Mouse (Mus musculus): Measurements from ENCODE around the gene Tigd2.
"Not testable (repeated sequence)": the region's sequence is repeated elsewhere in the genome, so short reads cannot be mapped to it uniquely, and the experiment has no call there.

The Tigd2 gene

DNA sequence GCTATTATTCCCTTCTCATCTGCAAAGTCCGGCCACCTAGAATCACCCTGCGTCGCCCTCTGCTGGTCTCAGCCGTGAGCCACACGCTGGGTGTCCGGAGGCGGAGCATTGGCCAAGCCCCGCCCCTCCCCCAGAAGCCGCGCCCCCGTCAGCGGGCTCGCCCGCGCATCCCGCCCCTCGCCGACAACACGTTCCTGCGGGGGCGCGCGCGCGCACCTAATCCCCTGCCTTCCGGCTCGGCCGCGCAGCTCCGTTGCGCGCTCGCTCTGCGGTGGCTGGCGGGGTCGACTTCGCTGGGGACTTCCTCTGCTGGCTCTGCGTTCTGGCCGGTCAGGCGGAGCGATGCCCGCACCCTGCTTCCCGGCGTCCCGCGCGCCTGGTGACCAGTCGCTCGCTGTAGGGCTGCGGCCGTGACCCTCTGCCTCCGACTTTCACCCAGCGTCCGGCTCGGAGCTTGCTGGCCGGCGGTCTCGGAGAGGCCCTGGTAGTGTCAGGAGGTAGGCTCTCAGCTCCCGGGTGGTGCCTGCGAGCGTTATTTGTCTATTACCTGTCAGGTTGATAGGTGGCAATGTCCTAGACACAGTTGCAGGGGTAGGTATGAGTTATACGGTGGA lies at the start of gene Tigd2:
Gene Tigd2 (plus strand): TSS at position 186 of the 614 bp plus-strand sequence.
- DNase-seq = peak; percentile 98 to 99

DNA sequence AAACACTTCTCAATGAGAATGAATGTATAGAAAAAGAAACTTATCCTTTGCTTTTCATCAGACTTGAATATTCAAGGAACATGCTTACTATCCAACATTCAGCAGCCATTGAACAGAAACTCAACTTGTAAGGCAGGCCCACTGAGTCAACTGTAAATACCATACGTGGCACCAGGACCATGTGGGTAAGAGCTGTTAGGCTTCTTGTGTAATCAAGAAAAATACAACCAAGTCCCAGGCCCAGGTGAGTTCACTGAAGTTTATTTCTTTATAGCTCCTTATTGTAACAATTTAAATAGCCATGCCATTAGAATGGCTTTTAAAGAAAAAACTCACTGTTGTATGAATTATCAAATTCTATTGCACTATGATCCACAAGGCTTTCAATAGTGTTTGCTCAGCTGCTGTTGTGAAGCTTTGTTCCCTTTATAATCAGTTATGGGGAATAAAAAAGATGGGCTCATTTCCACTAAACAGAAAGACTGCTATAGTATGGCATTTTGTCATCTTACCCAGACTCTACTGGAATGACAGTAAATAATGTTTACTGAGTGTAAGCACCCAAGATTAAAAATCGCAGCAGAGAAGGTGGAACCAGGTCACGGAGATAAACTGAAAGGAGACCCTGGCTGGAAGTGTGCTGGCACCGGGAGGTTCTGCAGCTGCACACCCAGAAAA lies 46.7 kb upstream of the Tigd2 start:
- DNase-seq = no peak

DNA sequence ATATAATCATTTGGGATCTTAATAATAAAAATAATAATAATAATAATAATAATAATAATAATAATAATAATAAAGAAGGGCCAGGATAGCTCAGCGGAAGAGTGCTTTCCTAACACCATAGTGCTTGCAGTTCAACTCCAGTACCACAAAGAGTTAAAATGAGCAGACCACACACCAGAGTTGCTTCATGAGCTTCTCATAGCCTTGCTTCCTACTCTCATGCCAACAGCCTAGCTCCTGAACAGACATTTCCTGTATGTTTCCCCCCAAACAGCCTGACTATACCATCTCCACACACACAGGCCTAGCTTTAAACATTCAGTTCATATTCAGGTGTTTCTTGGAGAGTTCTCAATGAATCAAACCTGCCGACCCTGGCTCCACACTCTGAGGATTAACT lies 45.8 kb upstream of the Tigd2 start:
- no peak for DNase-seq

DNA sequence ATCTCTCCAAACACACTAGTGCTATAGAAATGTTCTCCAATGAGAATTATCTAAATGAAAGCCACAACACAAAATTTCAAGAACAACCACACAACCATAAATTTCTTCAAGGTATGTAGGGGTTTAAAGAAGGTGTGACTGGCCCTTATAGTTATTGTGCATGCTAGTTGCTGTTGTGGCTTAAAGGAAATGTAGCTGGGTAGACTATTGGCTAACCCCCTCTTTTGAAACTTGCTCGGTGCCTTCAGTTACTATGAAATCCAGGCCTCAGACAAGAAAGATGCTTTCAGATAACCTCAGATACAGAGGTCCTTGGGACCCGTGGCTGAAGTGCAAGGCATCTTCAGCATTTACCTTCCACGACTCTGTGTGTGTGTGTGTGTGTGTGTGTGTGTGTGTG lies 45.3 kb upstream of the Tigd2 start:
- no peak for DNase-seq

DNA sequence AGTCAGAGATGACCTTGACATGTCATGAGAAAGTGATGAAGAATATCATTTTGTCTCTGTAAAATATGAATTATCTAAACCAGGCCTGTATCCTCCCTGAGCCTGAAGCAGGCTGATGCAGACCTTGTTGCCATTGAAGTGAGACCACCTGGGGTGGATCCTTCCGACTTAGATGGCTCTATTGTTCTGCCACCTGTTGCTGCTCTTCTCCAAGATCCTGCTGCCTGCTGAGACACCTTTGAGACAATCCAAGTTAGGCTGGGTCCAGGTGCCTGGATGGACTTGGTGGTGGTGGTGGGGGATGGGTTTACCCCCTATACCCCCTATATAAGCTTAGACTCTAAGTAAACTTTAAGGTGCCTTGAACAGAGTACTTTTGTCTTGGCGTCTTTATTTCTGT lies 39.7 kb upstream of the Tigd2 start:
- no peak for DNase-seq

DNA sequence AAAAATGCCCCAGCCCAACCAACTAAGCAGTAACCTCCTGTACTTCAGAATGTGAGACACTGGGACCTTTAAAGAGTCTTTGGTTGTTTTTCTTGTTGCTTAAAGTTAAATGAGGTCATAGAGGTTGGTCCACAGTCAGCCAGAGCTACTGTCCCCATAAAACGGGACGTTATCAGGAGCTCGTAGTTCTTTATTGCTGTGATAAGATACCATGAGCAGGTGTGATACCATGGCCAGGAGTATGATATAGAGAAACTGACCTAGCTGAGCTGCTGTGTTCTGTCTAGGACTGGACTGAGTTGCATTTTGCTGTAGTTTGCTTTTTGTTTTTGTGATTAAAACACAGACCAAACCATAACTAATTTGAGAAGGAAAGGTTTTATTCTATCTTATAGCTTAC lies 37.4 kb upstream of the Tigd2 start:
- no peak for DNase-seq

DNA sequence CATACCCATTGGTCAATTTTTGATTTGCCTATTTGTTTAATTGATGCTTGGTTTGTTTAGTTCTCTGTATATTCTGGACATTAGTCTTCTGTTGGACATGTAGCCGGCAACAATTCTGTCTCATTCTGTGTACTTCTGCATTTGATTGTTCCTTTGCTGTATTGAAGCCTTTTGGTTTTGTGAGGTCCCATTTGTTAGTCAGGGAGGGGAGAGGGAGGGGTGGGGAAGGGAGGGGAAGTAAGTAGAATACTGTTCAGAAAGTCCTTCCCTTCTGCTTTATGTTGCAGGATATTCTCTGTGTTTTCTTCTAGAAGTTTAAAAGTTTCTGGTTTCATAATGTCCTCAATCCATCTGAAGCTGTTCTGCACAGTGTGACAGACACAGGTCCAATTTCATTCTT lies 34.7 kb upstream of the Tigd2 start:
- no peak for DNase-seq

DNA sequence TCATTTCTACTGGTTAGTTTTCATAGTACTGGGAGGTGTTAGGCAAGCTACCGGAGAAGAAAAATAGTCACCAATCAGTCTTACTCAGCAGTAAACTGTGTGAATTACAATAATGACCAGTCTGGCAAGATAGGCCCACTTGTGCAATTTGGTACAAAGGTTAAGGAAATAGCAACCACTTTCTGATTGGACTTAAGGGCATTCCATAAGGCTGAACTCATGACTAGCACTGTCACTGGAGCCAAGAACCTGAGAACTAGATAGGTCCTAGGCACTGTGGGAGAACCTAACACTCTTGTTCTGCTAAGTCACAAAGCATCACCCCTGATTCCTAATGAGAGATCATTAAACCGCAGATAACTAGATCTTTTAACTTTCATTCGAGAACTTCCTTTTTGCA lies 30.6 kb upstream of the Tigd2 start:
- DNase-seq = no peak

DNA sequence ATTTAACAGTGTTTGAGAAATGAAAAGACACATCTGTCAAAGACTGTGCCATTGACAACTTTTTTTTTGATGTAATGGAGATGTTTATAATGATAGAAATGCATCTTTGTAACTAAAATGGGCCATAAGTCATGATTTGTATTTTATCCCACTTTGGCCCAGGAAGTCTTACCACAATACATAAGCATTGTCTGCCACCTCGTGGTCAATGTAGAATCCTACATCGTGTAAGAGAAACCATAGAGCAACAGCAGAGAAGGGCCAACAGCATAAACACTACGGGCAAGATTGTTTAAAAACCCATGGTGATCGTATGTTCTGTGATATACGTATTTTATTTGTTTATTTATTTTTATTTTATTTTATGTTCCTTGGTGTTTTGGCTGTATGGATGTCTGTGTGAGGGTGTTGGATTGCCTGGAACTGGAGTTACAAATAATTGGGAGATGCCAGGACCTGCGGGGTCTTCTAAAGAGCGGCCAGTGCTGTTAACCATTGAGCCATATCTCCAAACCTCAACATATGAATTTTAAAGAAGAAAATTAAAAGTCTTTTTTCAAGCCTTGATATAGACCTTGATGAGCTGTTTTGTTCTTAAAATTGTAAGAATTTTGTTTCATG lies 28.2 kb upstream of the Tigd2 start:
- peak; percentile 77 to 78 for DNase-seq

DNA sequence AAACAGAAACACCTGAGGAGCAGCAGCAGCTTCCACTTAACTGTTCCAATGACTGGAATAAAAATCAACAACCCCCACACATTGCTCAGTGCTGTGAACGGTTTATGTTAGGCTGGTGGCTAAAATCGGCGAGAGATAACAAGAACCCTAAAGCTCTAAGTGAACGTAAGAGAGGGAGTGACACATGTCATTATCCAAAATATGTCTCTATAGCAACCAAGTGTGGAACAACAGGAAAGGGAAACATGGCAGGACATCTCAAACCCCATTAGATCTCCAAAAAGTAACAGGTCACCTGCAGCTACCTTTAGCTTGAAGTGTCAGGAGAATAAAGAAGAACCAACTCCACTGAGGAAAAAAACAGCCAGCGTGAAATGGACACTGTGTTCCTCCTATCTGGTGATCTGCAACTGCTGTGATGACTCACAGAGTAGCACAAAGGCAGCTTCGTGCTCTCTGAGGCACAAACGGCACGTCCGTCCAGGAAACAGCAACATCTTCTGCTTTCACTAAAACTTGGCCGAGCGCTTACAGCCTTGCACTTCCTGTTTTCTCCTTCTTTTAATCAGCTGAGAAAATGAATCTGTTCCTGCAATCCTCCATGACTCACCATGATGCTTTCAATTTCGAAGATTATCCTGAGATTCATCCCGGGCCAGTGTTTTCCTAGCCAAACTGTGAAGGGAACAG lies 23.5 kb upstream of the Tigd2 start:
- DNase-seq = no peak

DNA sequence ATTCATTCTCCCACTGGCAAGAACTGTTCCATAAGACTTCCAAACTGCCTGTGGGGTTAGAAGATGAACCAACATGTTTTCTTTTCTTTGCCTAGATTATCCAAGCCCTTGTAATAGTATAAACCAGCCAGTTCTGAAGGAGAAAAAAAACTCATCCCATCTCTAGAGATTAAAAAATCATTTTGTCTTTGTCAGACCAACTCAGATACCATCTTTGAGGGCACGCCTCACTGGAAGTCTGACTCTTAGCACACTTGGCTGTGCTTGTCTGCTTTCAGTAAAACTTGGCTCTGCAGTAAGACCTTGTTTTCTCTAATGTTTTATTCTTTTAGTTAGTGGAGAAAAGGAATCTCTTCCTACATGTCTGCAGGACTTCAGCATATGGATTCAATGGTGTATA lies 18.7 kb upstream of the Tigd2 start:
- no peak for DNase-seq

DNA sequence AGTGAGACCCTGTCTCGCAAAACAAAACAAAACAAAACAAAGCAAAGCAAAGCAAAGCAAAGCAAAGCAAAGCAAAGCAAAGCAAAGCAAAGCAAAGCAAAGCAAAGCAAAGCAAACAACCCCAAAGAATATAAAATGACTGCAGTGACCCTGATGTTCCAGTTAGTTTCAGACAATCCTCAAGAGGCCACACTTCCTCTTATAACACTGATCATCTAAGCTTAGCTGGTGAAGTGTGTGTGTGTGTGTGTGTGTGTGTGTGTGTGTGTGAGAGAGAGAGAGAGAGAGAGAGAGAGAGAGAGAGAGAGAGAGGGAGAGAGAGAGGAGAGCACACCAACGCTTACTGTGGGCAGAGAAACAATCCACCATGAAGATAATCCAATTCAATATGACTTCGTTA lies 14.2 kb upstream of the Tigd2 start:
- not testable (repeated sequence) for DNase-seq

DNA sequence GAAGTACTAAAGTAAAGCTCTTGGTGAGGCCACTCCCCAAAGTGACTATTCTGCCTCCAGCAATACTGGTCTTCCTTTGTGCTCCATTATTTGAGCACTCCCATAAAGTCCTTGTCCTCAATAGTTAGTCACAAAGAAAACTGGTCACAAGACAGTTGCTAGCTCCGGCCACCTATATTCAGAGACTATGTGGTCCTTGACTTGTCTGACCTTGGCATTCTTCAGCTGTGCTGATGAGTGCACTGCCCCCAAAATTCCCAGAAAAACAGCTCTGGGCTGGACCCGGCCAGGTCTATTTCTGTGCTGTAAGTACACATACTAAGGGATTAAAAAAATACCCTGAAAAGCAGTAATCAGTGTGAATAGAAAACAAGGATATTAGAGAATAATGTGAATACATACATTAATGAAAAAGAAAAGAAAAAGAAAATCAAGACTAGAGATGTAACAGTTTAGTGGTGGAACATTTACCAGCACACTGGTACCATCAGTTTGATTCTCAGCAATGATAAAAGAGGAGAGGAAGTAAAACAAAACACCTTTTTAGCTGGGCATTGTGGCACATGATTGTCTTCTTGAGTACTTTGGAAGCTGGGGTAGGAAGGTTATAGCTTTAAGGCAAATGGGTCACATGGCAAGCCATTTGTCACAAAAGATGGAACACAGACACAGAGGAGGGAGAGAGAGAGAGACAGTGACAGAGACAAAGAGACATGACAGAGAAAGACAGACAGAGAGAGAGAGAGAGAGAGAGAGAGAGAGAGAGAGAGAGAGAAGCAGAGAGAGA lies 12.6 kb upstream of the Tigd2 start:
- DNase-seq = no peak

DNA sequence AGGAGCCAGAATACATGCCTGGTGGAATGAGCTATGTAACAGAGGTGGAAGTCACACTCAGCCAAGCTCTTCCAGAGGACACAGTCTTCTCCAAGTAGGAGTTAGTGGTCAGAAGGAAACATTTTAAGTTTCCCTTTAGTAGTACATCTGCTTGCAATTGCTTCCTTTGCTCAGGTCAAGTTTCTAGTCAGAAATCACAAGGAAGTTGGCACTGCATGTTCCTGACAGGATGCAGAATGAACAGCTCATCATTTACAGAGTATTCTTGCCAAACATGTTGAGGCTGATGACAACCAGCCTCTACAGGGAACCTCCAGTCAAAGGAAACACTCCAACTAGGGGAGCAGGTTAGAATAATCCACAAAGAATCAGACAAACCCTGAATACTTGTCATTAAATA lies 11.9 kb upstream of the Tigd2 start:
- DNase-seq = no peak

DNA sequence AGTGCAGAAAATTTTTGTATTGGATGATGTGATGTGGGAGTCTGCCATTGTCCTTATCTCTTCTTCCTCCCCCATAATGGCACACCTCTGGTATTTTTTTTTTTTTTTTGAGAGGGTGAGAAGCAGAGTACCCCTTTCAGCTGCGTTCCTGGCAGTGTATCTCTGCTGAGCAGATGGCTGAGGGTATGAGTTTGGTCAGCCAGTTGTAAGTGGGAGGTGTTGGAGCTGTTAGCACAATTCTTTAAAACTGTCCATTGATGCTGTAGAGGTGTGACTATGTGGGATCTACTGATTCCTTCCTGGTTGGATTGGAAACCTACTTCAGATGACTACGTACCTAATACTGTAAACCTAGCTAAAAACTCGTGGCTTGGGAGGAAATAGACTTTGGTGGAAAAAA lies 10.3 kb upstream of the Tigd2 start:
- DNase-seq = no peak

DNA sequence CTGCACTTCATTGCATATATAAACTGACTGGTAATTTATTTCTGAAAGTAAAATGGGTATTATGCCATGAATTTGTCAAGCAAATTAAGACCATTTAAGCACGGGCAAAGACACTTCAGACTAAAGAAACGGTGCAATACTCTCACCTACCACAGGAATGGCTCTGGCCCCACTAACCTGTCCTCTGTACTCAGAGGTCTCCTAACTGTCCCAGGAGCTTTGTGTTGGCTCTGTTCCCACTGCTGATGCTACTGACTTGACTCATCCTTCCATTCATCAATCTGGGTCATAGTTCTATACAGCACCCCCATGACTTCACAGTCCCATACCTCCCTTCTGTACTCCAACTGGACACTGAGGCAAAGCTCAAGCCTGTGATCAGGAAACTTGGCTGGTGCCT lies 9.6 kb upstream of the Tigd2 start:
- no peak for DNase-seq

DNA sequence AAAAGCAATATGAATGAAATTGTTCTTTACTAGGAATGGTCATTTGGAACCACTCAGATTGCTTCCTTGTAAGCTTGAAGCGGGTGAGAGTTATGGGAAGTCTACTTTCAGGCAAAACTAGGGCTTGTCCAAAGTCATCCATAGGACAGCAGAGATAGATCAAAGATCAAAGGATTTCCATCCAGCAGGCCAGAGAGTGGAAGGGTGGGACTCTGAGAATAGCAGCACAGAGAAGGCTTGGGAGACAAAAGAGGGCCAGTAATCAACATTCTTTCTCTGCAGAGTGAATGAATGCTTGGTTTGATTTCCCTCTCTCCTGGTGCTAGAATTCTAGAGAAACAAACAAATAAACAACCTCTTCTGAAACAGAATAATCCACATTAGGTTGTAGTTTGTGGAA lies 1.1 kb upstream of the Tigd2 start:
- DNase-seq = no peak

DNA sequence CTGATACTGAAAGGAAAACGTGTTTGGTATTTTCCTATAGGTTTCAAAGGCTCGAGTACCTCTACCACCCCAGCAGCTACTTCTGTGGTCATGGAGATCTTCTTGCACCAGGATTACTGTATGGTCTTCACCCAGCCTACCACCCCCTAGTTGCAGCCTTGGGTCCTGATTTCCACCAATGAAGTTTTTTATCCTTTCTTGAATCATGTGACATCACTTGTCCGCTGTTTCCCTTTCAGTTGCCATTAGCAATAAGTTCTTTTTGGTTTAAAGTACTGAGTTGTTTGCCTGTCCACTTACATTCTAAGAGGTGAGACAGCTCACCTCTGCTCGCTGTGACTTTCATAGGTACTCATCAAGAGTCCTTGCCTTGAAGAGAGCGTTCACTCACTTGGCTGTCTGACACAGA lies 633 bp downstream of the Tigd2 start:
- peak in 1 of 2 experiments; percentile 50 for DNase-seq

DNA sequence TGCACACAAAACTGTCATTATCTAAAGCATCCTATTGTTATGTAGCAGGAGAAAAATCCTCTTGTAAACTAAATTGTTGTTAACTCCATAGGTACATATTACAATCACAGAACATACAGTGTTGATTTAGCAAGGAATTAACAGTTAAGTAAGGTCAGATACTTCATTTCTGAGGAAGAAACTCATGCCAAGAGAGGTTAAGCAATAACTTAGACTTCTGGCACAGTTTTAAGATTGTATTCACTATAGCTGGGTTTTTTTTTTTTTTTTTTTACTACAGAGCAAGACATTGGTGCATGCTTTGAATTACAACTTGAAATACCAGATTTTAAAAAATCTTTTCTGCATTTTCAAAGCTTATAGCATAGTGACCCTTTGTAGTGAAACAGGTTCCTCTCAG lies 24.5 kb downstream of the Tigd2 start:
- no peak for DNase-seq

DNA sequence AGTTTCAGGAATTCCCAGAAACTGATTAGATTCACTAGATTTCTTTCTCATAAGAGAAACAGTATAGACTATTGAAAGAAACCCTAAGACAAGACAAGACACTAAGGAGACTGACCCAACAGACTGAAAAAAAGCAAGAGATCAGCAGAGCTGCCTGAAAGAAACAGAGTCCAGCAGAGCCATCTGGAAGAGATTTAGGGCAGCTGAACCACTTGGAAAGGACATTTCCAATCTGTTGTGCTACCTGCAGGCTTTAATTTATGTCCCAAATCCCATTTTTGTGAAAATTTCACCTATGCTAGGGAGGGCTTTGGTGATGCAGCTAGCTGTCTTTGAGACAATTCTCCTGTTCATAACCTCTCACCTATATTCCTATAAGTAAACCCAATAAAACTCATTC lies 25.0 kb downstream of the Tigd2 start:
- DNase-seq = peak; percentile 36 to 68

DNA sequence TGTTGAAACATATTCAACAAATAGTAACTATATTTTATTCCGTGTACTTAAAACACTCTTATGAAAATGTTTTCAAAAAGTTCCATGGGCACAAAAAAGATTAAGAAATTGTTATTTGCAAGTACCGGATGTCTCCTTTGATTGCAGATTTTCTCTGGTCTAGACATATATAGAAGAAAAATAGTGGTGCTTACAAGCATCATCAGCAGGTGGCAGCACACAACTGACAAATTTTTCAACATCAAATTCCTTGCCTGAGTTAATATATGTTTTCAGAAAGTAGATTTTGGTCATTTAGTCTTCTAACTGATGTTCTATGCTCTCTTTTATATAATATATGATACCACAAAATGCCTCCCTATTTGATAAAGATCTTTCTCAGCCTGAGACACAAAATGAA lies 41.0 kb downstream of the Tigd2 start:
- peak; percentile 80 to 83 for DNase-seq

DNA sequence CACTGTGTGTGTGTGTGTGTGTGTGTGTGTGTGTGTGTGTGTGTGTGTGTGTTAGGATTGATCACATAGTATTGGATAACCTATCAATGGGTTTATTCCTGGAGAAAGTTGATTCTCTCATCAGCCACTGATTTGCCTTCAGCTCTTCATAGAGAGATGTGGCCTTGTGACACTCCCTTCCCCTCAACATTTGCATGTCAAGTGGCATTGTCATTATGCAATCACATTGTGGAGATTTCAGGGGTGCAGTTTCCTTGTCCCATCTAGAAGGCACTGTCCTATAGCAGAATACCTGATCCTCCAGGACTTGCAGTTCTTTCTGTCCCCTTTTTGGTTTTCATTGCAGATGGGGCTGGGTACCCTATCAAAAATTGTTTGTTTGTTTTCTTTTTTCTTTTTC lies 41.9 kb downstream of the Tigd2 start:
- DNase-seq = no peak

DNA sequence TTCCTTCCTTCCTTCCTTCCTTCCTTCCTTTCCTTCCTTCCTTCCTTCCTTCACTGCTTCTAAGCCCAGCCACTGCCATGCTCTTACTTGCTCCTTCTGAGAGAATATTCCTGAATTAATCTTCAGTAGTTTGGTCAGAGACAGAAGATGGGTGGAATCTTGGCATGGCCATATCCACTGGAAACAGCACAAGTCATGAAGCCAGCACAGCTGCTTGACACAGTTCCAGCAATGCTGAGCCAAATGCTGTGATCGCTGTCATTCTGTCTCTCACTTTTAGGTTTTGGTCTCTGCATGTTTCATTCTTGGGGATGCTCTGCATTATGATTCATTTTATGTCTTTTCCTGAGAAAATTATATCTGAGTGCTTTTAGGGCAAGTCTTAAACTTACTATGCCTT lies 47.2 kb downstream of the Tigd2 start:
- DNase-seq = peak in 1 of 2 experiments; percentile 48
